Mouse (Mus musculus) C2C12 (cell line): Measurements from ENCODE around the gene Hagh. TPM values are rescaled to one million over a fixed set of nuclear protein-coding genes. Genes with fewer than 3 reads are reported as not detected.

ENCODE experiments used
- H3K27me3 ChIP-seq: one replicate; pipeline ENCODE4 v1.6.1; 2011; ENCODE audit not compliant: control insufficient read depth, insufficient read depth, insufficient read length
- H3K36me3 ChIP-seq: one replicate; pipeline ENCODE4 v1.6.1; 2011; ENCODE audit not compliant: control insufficient read depth, insufficient read depth
- H3K4me3 ChIP-seq: one replicate; pipeline ENCODE4 v1.5.1; 2011; ENCODE audit warnings: mild to moderate bottlenecking, control low read depth; ENCODE audit not compliant: poor library complexity, insufficient read depth, severe bottlenecking
- H3K79me2 ChIP-seq: one replicate; pipeline ENCODE4 v1.6.1; 2011; ENCODE audit not compliant: control insufficient read depth, insufficient read depth
- H3K79me3 ChIP-seq: one replicate; pipeline ENCODE4 v1.6.1; 2011; ENCODE audit warnings: low read depth, control low read depth
- H3ac ChIP-seq: one replicate; pipeline ENCODE3; 2011; ENCODE audit warnings: low read depth; ENCODE audit not compliant: control insufficient read depth, insufficient read length
- CEBPB ChIP-seq: IDR thresholded peaks from one replicate; pipeline ENCODE4 v1.6.1; 2011; ENCODE audit warnings: low read depth, mild to moderate bottlenecking, control low read depth, moderate library complexity
- CTCF ChIP-seq: IDR thresholded peaks from one replicate; pipeline ENCODE4 v1.5.1; 2011; ENCODE audit not compliant: control insufficient read depth, insufficient read depth, insufficient read length
- FOSL1 ChIP-seq: IDR thresholded peaks from one replicate; pipeline ENCODE4 v1.8.0; 2011; ENCODE audit warnings: mild to moderate bottlenecking, low read length; ENCODE audit not compliant: poor library complexity, insufficient read depth, severe bottlenecking
- MAX ChIP-seq: IDR thresholded peaks from one replicate; pipeline ENCODE4 v1.6.1; 2011; ENCODE audit warnings: mild to moderate bottlenecking, control low read depth
- MYOD1 ChIP-seq: IDR thresholded peaks from one replicate; pipeline ENCODE4 v1.6.1; 2011; ENCODE audit warnings: low read depth; ENCODE audit not compliant: control insufficient read depth, insufficient read length
- MYOG ChIP-seq: IDR thresholded peaks from one replicate; pipeline ENCODE4 v1.6.1; 2011; ENCODE audit not compliant: control insufficient read depth, insufficient read length; ENCODE audit errors: extremely low read depth
- USF1 ChIP-seq: IDR thresholded peaks from one replicate; pipeline ENCODE4 v1.6.1; 2011; ENCODE audit warnings: low read depth, mild to moderate bottlenecking, control low read depth, moderate library complexity
- polyA plus RNA-seq: library from polyadenylated mRNA; unstranded; fragments of >200 nt; fragmentation: generic; extraction: Trizol; gene quantifications from one replicate; pipeline ENCODE4 v1.2.1, GENCODE M21; 2012; ENCODE audit warnings: missing spikeins

Hagh gene
- polyA plus RNA-seq, 1 experiment, result 30.4 TPM

DNA sequence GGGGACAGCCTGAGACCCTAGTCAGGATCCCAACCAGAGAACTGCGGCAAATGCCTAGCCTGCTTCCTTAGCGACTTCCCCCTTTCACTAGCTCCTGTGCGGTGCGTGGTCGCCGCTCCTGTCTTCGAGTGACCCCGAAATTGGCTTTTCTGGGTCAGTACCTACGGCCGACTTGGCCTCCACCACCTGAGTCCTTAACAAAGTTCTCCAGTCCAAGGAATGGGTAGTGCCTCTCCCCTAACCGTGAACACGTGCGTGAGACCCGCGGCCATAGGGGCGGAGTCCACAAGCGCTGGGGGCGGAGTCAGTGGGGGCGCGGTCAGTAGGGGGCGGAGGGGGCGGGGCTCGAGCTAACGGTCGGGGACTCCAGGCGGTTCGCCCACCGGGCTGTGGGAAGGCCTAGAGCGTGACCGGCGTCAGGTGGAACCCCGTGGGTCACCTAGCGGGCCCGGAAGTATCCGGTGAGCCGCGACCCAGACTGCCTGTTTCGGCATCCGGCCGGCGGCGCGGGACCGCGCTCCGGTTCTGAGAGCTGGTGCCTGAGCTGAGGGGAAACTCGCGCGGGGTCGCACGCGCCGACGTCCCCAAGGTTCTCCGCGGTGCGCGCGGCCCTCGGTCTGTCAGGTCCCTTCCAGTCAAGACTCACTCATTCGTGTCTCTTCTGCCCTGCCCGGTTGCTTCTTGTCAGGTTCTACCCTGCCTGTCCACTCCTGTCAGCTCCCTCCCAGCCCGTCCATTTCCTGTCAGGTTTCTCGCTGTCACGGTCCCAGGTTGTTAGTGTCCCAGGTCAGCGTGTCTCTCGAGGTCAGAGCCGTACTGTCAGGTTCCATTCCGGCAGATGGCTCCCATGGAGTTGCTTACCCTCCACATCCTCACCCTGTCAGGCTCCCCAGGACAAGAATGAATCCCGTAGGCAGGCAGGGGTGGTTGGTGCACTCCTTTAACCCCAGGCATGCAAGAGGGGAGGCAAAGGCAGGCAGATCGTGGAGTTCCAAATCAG lies 35.7 kb upstream of the Hagh start, which contains the start of gene Meiob:
Meiob (plus strand) TSS at position 338 of the 1,000 bp plus-strand sequence.
- TF ChIP-seq MYOG, result no peak
- no peak for TF ChIP-seq MAX
- TF ChIP-seq FOSL1, result no peak
- TF ChIP-seq USF1, result no peak
- TF ChIP-seq CEBPB, result no peak
- TF ChIP-seq CTCF, result no peak
- TF ChIP-seq MYOD1, result no peak
- Histone ChIP-seq H3K79me2 (no peaks in the 10 kb centered on the region), H3K27me3 (peaks cover 22% of the 10 kb centered on the region), H3K36me3 (no peaks in the 10 kb centered on the region), H3ac (no peak within 1 kb of the TSS), H3K79me3 (no peaks in the 10 kb centered on the region), H3K4me3 (no peak within 1 kb of the TSS)

DNA sequence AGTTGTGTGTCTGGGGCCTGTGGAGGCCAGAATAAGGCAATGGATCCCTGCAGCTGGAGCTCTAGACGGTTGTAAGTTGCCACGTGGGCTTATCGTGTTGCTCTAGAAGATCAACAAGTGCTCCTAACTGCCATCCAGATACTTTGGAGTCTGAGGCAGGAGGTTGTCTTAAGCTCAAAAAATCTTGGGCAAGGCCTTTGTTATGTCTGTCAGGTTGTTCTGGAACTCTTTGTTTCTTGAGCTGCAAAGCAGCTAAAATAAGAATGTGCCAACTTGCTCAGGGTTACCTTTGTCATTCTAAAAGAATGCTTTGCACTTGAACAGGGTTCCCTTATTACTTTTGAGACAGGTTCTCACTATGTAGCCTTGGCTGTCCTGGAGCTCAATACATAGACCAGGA lies 28.7 kb upstream of the Hagh start:
- H3K79me3 ChIP-seq, result no peaks in the 10 kb centered on the region
- H3K79me2 ChIP-seq, result no peaks in the 10 kb centered on the region
- peaks cover 12% of the 10 kb centered on the region for H3K27me3 ChIP-seq
- no peaks in the 10 kb centered on the region for H3K36me3 ChIP-seq
- TF ChIP-seq USF1 (no peak), CEBPB (no peak), MAX (no peak), MYOG (no peak), FOSL1 (no peak), MYOD1 (no peak), CTCF (no peak)
- no peak overlapping the region for H3K4me3 ChIP-seq
- H3ac ChIP-seq, result no peak overlapping the region

DNA sequence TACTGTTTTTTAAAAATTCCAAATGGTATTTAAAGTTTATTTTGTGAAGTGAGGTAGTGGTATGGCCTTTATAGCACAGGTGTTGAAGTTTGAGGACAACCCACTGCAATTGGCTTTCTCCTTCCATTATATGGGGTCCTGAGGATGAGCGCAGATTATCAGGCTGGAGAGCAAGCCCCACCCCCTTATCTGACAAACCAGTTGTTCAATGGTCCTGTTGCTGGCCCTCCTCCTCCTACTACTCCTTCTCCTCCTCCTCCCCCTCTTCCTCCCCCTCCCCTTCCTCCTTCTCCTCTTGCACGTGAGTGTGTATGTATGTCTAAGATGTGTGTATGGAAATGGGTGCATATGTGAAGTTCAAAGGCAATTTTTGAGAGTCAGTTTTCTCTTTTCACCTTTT lies 27.7 kb upstream of the Hagh start:
- Histone ChIP-seq H3ac (no peak overlapping the region), H3K4me3 (no peak overlapping the region), H3K79me3 (no peaks in the 10 kb centered on the region), H3K79me2 (no peaks in the 10 kb centered on the region), H3K27me3 (peaks cover 6% of the 10 kb centered on the region), H3K36me3 (no peaks in the 10 kb centered on the region)
- TF ChIP-seq CEBPB, result no peak
- no peak for TF ChIP-seq CTCF
- TF ChIP-seq MYOG, result no peak
- TF ChIP-seq MAX, result no peak
- TF ChIP-seq USF1, result no peak
- TF ChIP-seq FOSL1, result no peak
- TF ChIP-seq MYOD1, result no peak

DNA sequence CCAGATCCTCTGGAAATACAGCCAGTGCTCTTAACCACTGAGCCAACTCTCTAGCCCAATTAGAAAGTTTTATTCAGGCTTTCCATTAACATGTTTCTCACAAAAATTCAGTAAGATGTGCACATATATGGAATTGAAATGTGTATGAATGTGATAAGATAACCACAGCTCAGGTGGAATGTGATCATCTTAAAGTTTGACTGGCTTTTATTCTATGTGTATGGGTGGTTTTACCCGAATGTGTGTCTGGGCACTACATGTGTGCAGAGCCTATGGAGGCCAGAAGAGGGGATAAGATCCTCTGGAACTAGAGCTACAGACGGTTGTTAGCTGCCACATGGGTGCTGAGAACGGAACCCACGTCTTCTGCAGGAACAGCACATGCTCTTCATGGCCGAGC lies 24.7 kb upstream of the Hagh start:
- Histone ChIP-seq H3ac (no peak overlapping the region), H3K36me3 (no peaks in the 10 kb centered on the region), H3K27me3 (peaks cover 5% of the 10 kb centered on the region), H3K4me3 (no peak overlapping the region), H3K79me2 (no peaks in the 10 kb centered on the region), H3K79me3 (no peaks in the 10 kb centered on the region)
- TF ChIP-seq MAX, result no peak
- TF ChIP-seq MYOG, result no peak
- TF ChIP-seq FOSL1, result no peak
- no peak for TF ChIP-seq CTCF
- TF ChIP-seq MYOD1, result no peak
- TF ChIP-seq CEBPB, result no peak
- TF ChIP-seq USF1, result no peak

DNA sequence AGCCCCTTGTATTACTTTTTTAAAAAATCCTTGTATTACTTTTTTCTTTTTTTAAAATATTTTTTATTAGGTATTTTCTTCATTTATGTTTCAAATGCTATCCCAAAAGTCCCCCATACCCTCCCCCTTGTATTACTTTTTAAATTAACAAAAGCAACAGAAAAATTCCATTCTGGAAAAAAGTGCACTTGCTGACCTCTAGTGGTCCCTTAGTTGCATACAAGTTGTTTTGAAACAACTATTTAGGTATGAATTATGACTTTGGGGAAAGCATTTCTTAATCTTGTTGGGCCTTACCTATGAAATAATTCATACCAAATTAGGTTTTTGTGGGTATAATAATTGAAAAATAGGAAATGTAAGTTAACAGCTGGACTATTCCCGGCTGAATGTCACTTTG lies 22.4 kb upstream of the Hagh start:
- Histone ChIP-seq H3K79me2 (no peaks in the 10 kb centered on the region), H3ac (no peak overlapping the region), H3K36me3 (no peaks in the 10 kb centered on the region), H3K79me3 (no peaks in the 10 kb centered on the region), H3K27me3 (peaks cover 8% of the 10 kb centered on the region), H3K4me3 (no peak overlapping the region)
- no peak for TF ChIP-seq CEBPB
- no peak for TF ChIP-seq MAX
- no peak for TF ChIP-seq CTCF
- TF ChIP-seq MYOD1, result no peak
- TF ChIP-seq USF1, result no peak
- no peak for TF ChIP-seq MYOG
- TF ChIP-seq FOSL1, result no peak
